Mouse (Mus musculus) hindbrain, embryonic 12.5 days (tissue): Measurements from ENCODE around the gene Atf6. TPM values are rescaled to one million over a fixed set of nuclear protein-coding genes. Genes with fewer than 3 reads are reported as not detected.

Experiments
- ATAC-seq: fragments of 200-750 bp; cut with Nextera tagmentation; 2 replicates; pipeline ENCODE4 v1.8.0; 2017; ENCODE audit warnings: moderate TSS enrichment; ENCODE audit not compliant: low FRiP score
- H3K27ac ChIP-seq: fragments of 300-500 bp; sonication (generic); 2 replicates; pipeline ENCODE4 v1.5.1; 2016; ENCODE audit warnings: mild to moderate bottlenecking
- H3K27me3 ChIP-seq: fragments of 300-500 bp; sonication (generic); 2 replicates; pipeline ENCODE4 v1.6.1; 2016; ENCODE audit warnings: mild to moderate bottlenecking
- H3K36me3 ChIP-seq: fragments of 300-500 bp; sonication (generic); 2 replicates; pipeline ENCODE4 v1.6.1; 2016; ENCODE audit warnings: mild to moderate bottlenecking
- H3K4me1 ChIP-seq: fragments of 300-500 bp; sonication (generic); 2 replicates; pipeline ENCODE4 v1.6.1; 2016
- H3K4me2 ChIP-seq: fragments of 300-500 bp; sonication (generic); replicated peaks from 2 replicates; pipeline ENCODE4 v1.6.1; 2016; ENCODE audit warnings: mild to moderate bottlenecking
- H3K4me3 ChIP-seq: fragments of 300-500 bp; sonication (generic); 2 replicates; pipeline ENCODE4 v1.5.1; 2016; ENCODE audit warnings: mild to moderate bottlenecking
- H3K9ac ChIP-seq: fragments of 300-500 bp; sonication (generic); 2 replicates; pipeline ENCODE4 v1.6.1; 2016; ENCODE audit warnings: mild to moderate bottlenecking, moderate library complexity
- H3K9me3 ChIP-seq: fragments of 300-500 bp; sonication (generic); replicated peaks from 2 replicates; pipeline ENCODE4 v1.6.1; 2016; ENCODE audit warnings: mild to moderate bottlenecking
- WGBS: fragments of 180-500 bp; shearing (Covaris S2); methylation state at CpG from one replicate; pipeline ENCODE4 v1.1.7; 2016; 5-methylcytosine and 5-hydroxymethylcytosine counted together
- polyA plus RNA-seq: library from polyadenylated mRNA; unstranded; fragments of >200 nt; fragmentation: Nextera tagmentation; extraction: Ambion mirVana; gene quantifications from 2 replicates; pipeline ENCODE4 v1.2.1, GENCODE M21; 2016

Gene Atf6
- polyA plus RNA-seq, 1 experiment from 2014 or later: 10.3 TPM

- Histone ChIP-seq H3K4me2 (no peak overlapping the region), H3K4me1 (no peaks in the 10 kb centered on the region), H3K27me3 (no peaks in the 10 kb centered on the region), H3K36me3 (no peaks in the 10 kb centered on the region), H3K4me3 (no peak overlapping the region), H3K9me3 (no peaks in the 10 kb centered on the region), H3K27ac (no peak overlapping the region), H3K9ac (no peak overlapping the region)
- no peak for ATAC-seq
- 85% methylated on average over 1 of the region's 1 CpGs for WGBS
Measured at GRCm38 (mm10) chr1:170774431-170774830, 93.1 kb downstream of the Atf6 start.

GRCm38 (mm10) chr1:170773506-170773905 is 94.1 kb downstream of the Atf6 start:
- Histone ChIP-seq H3K9me3 (no peaks in the 10 kb centered on the region), H3K27ac (no peak overlapping the region), H3K4me2 (no peak overlapping the region), H3K4me3 (no peak overlapping the region), H3K36me3 (no peaks in the 10 kb centered on the region), H3K9ac (no peak overlapping the region), H3K4me1 (no peaks in the 10 kb centered on the region), H3K27me3 (no peaks in the 10 kb centered on the region)
- ATAC-seq: no peak
- 88% methylated on average over 4 of the region's 4 CpGs for WGBS

GRCm38 (mm10) chr1:170771437-170772003 is 96.1 kb downstream of the Atf6 start:
- no peaks in the 10 kb centered on the region for H3K9me3 ChIP-seq
- no peak overlapping the region for H3K4me3 ChIP-seq
- no peak overlapping the region for H3K27ac ChIP-seq
- no peaks in the 10 kb centered on the region for H3K4me1 ChIP-seq
- no peak for ATAC-seq
- no peaks in the 10 kb centered on the region for H3K36me3 ChIP-seq
- H3K27me3 ChIP-seq: no peaks in the 10 kb centered on the region
- H3K9ac ChIP-seq: no peak overlapping the region
- H3K4me2 ChIP-seq: no peak overlapping the region
- WGBS: 74% methylated on average over 25 of the region's 25 CpGs

- WGBS: 92% methylated on average over 14 of the region's 14 CpGs
- H3K9ac ChIP-seq: no peak overlapping the region
- H3K4me3 ChIP-seq: no peak overlapping the region
- no peaks in the 10 kb centered on the region for H3K9me3 ChIP-seq
- H3K4me1 ChIP-seq: no peaks in the 10 kb centered on the region
- no peak for ATAC-seq
- no peaks in the 10 kb centered on the region for H3K36me3 ChIP-seq
- no peaks in the 10 kb centered on the region for H3K27me3 ChIP-seq
- H3K4me2 ChIP-seq: no peak overlapping the region
- no peak overlapping the region for H3K27ac ChIP-seq
Measured at GRCm38 (mm10) chr1:170770691-170771090, 96.9 kb downstream of the Atf6 start.

- Histone ChIP-seq H3K36me3 (no peaks in the 10 kb centered on the region), H3K27ac (no peak overlapping the region), H3K4me3 (no peak overlapping the region), H3K27me3 (no peaks in the 10 kb centered on the region), H3K9ac (no peak overlapping the region), H3K4me1 (no peaks in the 10 kb centered on the region), H3K9me3 (no peaks in the 10 kb centered on the region), H3K4me2 (no peak overlapping the region)
- ATAC-seq: no peak
- 69% methylated on average over 2 of the region's 2 CpGs for whole genome bisulfite sequencing
Measured at GRCm38 (mm10) chr1:170766997-170767396, 100.6 kb downstream of the Atf6 start.

GRCm38 (mm10) chr1:170764798-170765197 is 102.8 kb downstream of the Atf6 start:
- H3K27me3 ChIP-seq: no peaks in the 10 kb centered on the region
- no peak overlapping the region for H3K9ac ChIP-seq
- H3K4me2 ChIP-seq: no peak overlapping the region
- ATAC-seq: no peak
- WGBS: 91% methylated on average over 1 of the region's 1 CpGs
- H3K36me3 ChIP-seq: no peaks in the 10 kb centered on the region
- no peak overlapping the region for H3K27ac ChIP-seq
- no peaks in the 10 kb centered on the region for H3K4me1 ChIP-seq
- H3K4me3 ChIP-seq: no peak overlapping the region
- no peaks in the 10 kb centered on the region for H3K9me3 ChIP-seq

GRCm38 (mm10) chr1:170761634-170762033 is 105.9 kb downstream of the Atf6 start:
- WGBS: 97% methylated on average over 1 of the region's 1 CpGs
- Histone ChIP-seq H3K9ac (no peak overlapping the region), H3K4me2 (no peak overlapping the region), H3K27ac (no peak overlapping the region), H3K36me3 (no peaks in the 10 kb centered on the region), H3K4me1 (no peaks in the 10 kb centered on the region), H3K4me3 (no peak overlapping the region), H3K9me3 (no peaks in the 10 kb centered on the region), H3K27me3 (no peaks in the 10 kb centered on the region)
- no peak for ATAC-seq

GRCm38 (mm10) chr1:170753597-170753996 is 114.0 kb downstream of the Atf6 start:
- Histone ChIP-seq H3K36me3 (no peaks in the 10 kb centered on the region), H3K9me3 (no peaks in the 10 kb centered on the region), H3K27ac (no peak overlapping the region), H3K9ac (no peak overlapping the region), H3K4me2 (no peak overlapping the region), H3K4me1 (no peaks in the 10 kb centered on the region), H3K27me3 (no peaks in the 10 kb centered on the region), H3K4me3 (no peak overlapping the region)
- ATAC-seq: no peak
- 89% methylated on average over 5 of the region's 5 CpGs for WGBS

GRCm38 (mm10) chr1:170751797-170752196 is 115.8 kb downstream of the Atf6 start:
- Histone ChIP-seq H3K9me3 (no peaks in the 10 kb centered on the region), H3K27ac (no peak overlapping the region), H3K36me3 (no peaks in the 10 kb centered on the region), H3K9ac (no peak overlapping the region), H3K4me1 (no peaks in the 10 kb centered on the region), H3K27me3 (no peaks in the 10 kb centered on the region), H3K4me2 (no peak overlapping the region), H3K4me3 (no peak overlapping the region)
- no peak for ATAC-seq
- 96% methylated on average over 7 of the region's 7 CpGs for WGBS

- no peak for ATAC-seq
- H3K4me2 ChIP-seq: no peak overlapping the region
- 89% methylated on average over 5 of the region's 5 CpGs for WGBS
- no peak overlapping the region for H3K9ac ChIP-seq
- no peak overlapping the region for H3K4me3 ChIP-seq
- H3K27me3 ChIP-seq: no peaks in the 10 kb centered on the region
- H3K27ac ChIP-seq: no peak overlapping the region
- no peaks in the 10 kb centered on the region for H3K36me3 ChIP-seq
- H3K9me3 ChIP-seq: no peaks in the 10 kb centered on the region
- no peaks in the 10 kb centered on the region for H3K4me1 ChIP-seq
Measured at GRCm38 (mm10) chr1:170746523-170746922, 121.0 kb downstream of the Atf6 start.

- 81% methylated on average over 5 of the region's 5 CpGs for WGBS
- no peaks in the 10 kb centered on the region for H3K9me3 ChIP-seq
- no peaks in the 10 kb centered on the region for H3K4me1 ChIP-seq
- no peak overlapping the region for H3K4me3 ChIP-seq
- H3K27me3 ChIP-seq: no peaks in the 10 kb centered on the region
- no peak overlapping the region for H3K27ac ChIP-seq
- no peaks in the 10 kb centered on the region for H3K36me3 ChIP-seq
- H3K4me2 ChIP-seq: no peak overlapping the region
- ATAC-seq: no peak
- no peak overlapping the region for H3K9ac ChIP-seq
Measured at GRCm38 (mm10) chr1:170741497-170742246, 125.9 kb downstream of the Atf6 start.

GRCm38 (mm10) chr1:170734866-170735265 is 132.7 kb downstream of the Atf6 start:
- Histone ChIP-seq H3K9ac (no peak overlapping the region), H3K27me3 (no peaks in the 10 kb centered on the region), H3K9me3 (no peaks in the 10 kb centered on the region), H3K4me1 (no peaks in the 10 kb centered on the region), H3K4me2 (no peak overlapping the region), H3K4me3 (no peak overlapping the region), H3K27ac (no peak overlapping the region), H3K36me3 (no peaks in the 10 kb centered on the region)
- ATAC-seq: no peak
- WGBS: 85% methylated on average over 3 of the region's 3 CpGs

- Histone ChIP-seq H3K4me3 (no peak overlapping the region), H3K36me3 (no peaks in the 10 kb centered on the region), H3K27me3 (no peaks in the 10 kb centered on the region), H3K4me2 (no peak overlapping the region), H3K4me1 (no peaks in the 10 kb centered on the region), H3K9me3 (no peaks in the 10 kb centered on the region), H3K27ac (no peak overlapping the region), H3K9ac (no peak overlapping the region)
- WGBS: 92% methylated on average over 2 of the region's 2 CpGs
- no peak for ATAC-seq
Measured at GRCm38 (mm10) chr1:170732596-170732890, 135.0 kb downstream of the Atf6 start.
